Mouse (Mus musculus) midbrain, embryonic 16.5 days (tissue): ENCODE measurements at regions not wholly inside any gene's neighbourhood (a gene's known extent, or its start where the extent isn't known, plus 50 kb on each side); places are given as distances from the start of the nearest gene placed in this dataset.

ENCODE experiments used
- ATAC-seq: fragments of 200-750 bp; cut with Nextera tagmentation; 2 replicates; pipeline ENCODE4 v1.8.0; 2017; ENCODE audit warnings: moderate TSS enrichment
- H3K27ac ChIP-seq: fragments of 300-500 bp; sonication (generic); 2 replicates; pipeline ENCODE4 v1.5.1; 2014; ENCODE audit warnings: mild to moderate bottlenecking, low read length, mixed read lengths
- H3K27me3 ChIP-seq: fragments of 300-500 bp; sonication (generic); 2 replicates; pipeline ENCODE4 v1.6.1; 2014; ENCODE audit warnings: low read depth, low read length, mixed read lengths; ENCODE audit not compliant: control insufficient read depth, insufficient read depth
- H3K36me3 ChIP-seq: fragments of 300-500 bp; sonication (generic); 2 replicates; pipeline ENCODE4 v1.6.1; 2014; ENCODE audit warnings: mild to moderate bottlenecking, low read length, moderate library complexity, mixed read lengths; ENCODE audit not compliant: control insufficient read depth, insufficient read depth
- H3K4me1 ChIP-seq: fragments of 300-500 bp; sonication (generic); 2 replicates; pipeline ENCODE4 v1.6.1; 2014; ENCODE audit warnings: mild to moderate bottlenecking, low read length, mixed read lengths; ENCODE audit not compliant: control insufficient read depth, insufficient read depth
- H3K4me2 ChIP-seq: fragments of 300-500 bp; sonication (generic); 2 replicates; pipeline ENCODE4 v1.6.1; 2014; ENCODE audit warnings: mild to moderate bottlenecking, low read length, mixed read lengths
- H3K4me3 ChIP-seq: fragments of 300-500 bp; sonication (generic); 2 replicates; pipeline ENCODE4 v1.5.1; 2014; ENCODE audit warnings: low read depth, mild to moderate bottlenecking, low read length, moderate library complexity, mixed read lengths
- H3K9ac ChIP-seq: fragments of 300-500 bp; sonication (generic); 2 replicates; pipeline ENCODE4 v1.6.1; 2014; ENCODE audit warnings: low read depth, low read length, mixed read lengths
- H3K9me3 ChIP-seq: fragments of 300-500 bp; sonication (generic); replicated peaks from 2 replicates; pipeline ENCODE4 v1.6.1; 2014; ENCODE audit warnings: mild to moderate bottlenecking, low read length, mixed read lengths; ENCODE audit not compliant: control insufficient read depth, poor library complexity, severe bottlenecking
- WGBS: fragments of 180-500 bp; shearing (Covaris S2); extraction: QIAGEN DNeasy Blood & Tissue Kit; methylation state at CpG from one replicate; pipeline ENCODE4 v1.1.7; 2014; 5-methylcytosine and 5-hydroxymethylcytosine counted together

DNA sequence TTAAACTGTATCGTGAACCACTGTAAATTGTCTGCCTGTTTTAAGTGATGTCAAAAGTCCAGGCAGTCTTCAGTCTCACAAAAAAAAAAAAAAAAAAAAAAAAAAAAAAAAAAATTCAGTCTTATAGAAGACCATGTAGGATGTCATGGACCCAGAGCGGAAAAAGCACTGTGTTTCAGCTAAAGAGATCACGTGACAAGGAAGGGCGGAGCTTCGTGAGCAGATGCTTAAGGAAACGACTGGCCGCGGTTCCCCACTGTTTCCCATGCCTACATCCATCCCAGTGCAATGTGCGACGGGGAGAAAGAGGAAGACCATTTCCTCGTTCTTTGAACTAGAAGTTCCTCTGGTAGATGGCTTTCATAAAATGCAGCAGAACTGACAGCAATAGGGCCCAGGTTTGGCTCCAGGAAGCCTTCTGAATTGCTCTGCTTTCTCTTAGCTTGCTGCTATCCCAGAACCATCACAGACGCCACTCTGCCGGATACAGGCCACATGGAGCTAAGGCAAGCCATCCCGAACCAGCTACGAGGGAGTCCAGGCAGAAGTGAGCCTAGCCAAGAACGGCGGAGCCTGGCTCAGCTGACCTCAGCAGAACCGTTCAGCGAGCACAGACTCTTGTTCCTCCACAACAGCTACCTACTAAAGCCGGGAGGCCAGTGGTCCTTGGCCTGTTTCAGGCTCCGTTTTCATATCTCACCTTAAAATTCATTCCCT, 117.6 kb downstream of the Hlx start:
- H3K27me3 ChIP-seq = no peaks in the 10 kb centered on the region
- no peak overlapping the region for H3K4me2 ChIP-seq
- WGBS = 88% methylated on average over 21 of the region's 21 CpGs
- no peak overlapping the region for H3K27ac ChIP-seq
- no peaks in the 10 kb centered on the region for H3K36me3 ChIP-seq
- H3K4me3 ChIP-seq = no peak overlapping the region
- H3K9ac ChIP-seq = no peak overlapping the region
- no peaks in the 10 kb centered on the region for H3K4me1 ChIP-seq
- ATAC-seq = no peak
- no peaks in the 10 kb centered on the region for H3K9me3 ChIP-seq

DNA sequence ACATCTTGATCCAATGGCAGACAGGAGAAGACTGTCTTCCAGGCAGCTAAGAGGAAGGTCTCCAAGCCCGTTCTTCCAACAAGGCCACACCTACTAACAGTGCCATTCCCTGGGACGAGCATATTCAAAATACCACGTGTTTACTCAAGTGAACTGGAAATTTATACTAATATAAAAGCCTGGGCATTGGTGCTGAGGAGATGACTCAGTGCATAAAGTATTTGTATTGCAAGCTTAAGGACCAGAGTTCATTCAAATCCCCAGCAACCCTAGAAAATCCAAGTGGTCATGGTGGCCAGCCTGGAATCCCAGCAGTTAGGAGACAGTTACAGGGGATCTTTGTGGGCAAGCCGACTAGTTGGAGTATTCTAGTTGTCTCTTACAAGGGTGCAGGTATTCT, 119.5 kb downstream of the Hlx start:
- Histone ChIP-seq H3K4me3 (no peak overlapping the region), H3K9ac (no peak overlapping the region), H3K4me2 (no peak overlapping the region), H3K9me3 (no peaks in the 10 kb centered on the region), H3K36me3 (no peaks in the 10 kb centered on the region), H3K27ac (no peak overlapping the region), H3K4me1 (no peaks in the 10 kb centered on the region), H3K27me3 (no peaks in the 10 kb centered on the region)
- 82% methylated on average over 4 of the region's 4 CpGs for WGBS
- no peak for ATAC-seq

DNA sequence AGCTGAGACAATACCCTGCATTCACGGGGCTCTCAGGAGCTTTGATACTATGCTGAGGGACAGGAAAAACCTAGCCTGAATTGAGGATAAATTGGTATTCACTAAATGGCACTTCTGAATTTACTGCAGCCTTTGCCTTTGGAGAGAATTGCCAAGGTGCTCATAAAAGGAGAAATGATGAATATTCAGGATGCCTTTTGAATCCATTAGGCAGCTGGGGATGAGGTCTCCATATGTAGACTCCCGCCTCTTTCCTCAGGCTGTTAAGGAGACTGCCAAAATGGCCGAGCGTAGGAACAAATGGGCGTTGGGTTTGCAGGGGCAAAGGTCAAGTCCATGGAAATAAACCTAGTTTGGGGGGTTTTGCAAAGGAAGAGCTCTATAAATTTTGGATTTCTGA, 123.5 kb downstream of the Hlx start:
- Histone ChIP-seq H3K4me2 (no peak overlapping the region), H3K36me3 (no peaks in the 10 kb centered on the region), H3K4me3 (no peak overlapping the region), H3K9ac (no peak overlapping the region), H3K4me1 (no peaks in the 10 kb centered on the region), H3K9me3 (no peaks in the 10 kb centered on the region), H3K27ac (no peak overlapping the region), H3K27me3 (no peaks in the 10 kb centered on the region)
- WGBS = 46% methylated on average over 5 of the region's 5 CpGs
- ATAC-seq = no peak

DNA sequence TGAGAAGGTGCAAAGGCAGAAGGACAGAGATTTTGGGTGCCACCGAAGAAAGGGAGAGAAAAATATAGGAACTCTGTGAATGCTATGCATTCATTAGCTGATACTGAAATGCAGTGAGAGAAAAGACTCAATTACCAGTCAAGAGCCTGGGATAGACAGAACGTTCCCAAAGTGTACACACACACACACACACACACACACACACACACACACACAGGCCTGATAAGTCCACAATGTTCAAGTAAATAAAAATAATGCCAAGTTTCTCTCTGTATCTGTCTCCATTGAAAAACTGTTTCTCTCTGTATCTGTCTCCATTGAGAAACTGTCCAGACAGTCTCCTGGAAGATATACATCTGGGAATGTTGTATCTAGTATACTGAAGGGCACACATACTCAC, 124.1 kb downstream of the Hlx start:
- H3K36me3 ChIP-seq = no peaks in the 10 kb centered on the region
- H3K27ac ChIP-seq = no peak overlapping the region
- no peaks in the 10 kb centered on the region for H3K9me3 ChIP-seq
- no peak overlapping the region for H3K9ac ChIP-seq
- 61% methylated on average over 2 of the region's 2 CpGs for WGBS
- H3K27me3 ChIP-seq = no peaks in the 10 kb centered on the region
- no peak for ATAC-seq
- no peak overlapping the region for H3K4me3 ChIP-seq
- H3K4me1 ChIP-seq = no peaks in the 10 kb centered on the region
- H3K4me2 ChIP-seq = no peak overlapping the region

DNA sequence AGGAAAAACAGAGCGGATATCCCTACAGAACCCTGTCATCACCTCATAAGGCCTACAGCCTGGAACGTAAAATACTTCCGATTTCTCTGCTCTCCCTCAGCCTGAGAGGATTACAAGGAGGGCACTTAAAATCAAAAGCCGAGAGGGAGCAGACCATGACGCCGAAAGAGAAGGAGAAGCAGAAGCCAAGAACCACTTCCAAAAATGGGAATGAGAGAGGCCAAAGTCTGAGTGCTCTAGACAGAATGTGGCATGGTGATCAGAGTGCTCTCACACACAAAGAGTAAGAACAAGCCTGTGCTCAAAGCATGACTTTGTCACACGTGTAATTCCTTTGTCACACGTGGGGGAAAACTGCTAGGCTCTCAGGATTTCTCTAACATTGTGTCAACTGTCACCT, 125.9 kb downstream of the Hlx start:
- Histone ChIP-seq H3K9me3 (no peaks in the 10 kb centered on the region), H3K9ac (no peak overlapping the region), H3K4me1 (no peaks in the 10 kb centered on the region), H3K27ac (no peak overlapping the region), H3K4me2 (no peak overlapping the region), H3K27me3 (no peaks in the 10 kb centered on the region), H3K4me3 (no peak overlapping the region), H3K36me3 (no peaks in the 10 kb centered on the region)
- 87% methylated on average over 8 of the region's 8 CpGs for WGBS
- ATAC-seq = no peak

DNA sequence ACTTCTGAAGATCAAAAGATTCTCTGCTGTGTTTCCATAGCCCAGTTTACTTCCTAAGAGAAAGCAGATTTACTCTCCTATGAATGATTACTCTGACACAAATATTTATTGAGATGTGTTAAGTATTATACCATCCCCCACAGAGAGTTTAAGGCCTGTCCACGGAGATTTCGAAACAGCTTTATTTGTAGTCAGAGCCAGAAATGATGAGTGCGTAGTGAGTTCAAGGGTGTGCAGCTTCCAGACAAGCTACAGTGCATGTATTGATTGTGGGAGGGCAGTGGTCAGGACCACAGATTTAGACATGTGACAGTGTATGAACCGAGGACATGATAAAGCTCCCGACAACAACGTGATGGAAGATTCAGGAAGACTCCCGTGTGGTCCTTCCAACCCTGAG, 126.8 kb downstream of the Hlx start:
- Histone ChIP-seq H3K4me1 (no peaks in the 10 kb centered on the region), H3K4me2 (no peak overlapping the region), H3K27me3 (no peaks in the 10 kb centered on the region), H3K9ac (no peak overlapping the region), H3K27ac (no peak overlapping the region), H3K9me3 (no peaks in the 10 kb centered on the region), H3K36me3 (no peaks in the 10 kb centered on the region), H3K4me3 (no peak overlapping the region)
- no peak for ATAC-seq
- WGBS = 88% methylated on average over 7 of the region's 7 CpGs

DNA sequence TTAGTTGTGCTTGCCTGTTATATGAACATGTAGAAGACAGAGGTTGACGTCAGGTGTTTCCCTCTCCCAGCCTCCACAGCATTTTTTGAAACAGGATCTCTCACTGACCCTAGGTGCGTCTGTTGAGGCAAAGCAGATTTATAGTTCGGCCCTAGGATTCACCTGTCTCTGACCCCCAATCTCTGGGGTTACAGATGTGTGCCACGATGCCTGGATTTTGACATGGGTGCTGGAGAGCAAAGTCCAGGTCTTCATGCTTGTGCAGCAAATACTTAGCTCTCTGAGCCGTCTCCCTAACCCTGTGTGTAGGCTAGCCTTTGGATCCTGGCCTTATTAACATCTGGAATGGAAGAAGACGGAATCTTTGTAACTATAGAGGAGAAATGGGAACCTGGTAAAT, 129.3 kb downstream of the Hlx start:
- WGBS = 89% methylated on average over 6 of the region's 6 CpGs
- H3K36me3 ChIP-seq = no peaks in the 10 kb centered on the region
- no peaks in the 10 kb centered on the region for H3K9me3 ChIP-seq
- H3K27me3 ChIP-seq = no peaks in the 10 kb centered on the region
- no peaks in the 10 kb centered on the region for H3K4me1 ChIP-seq
- H3K4me3 ChIP-seq = no peak overlapping the region
- no peak overlapping the region for H3K27ac ChIP-seq
- no peak overlapping the region for H3K9ac ChIP-seq
- H3K4me2 ChIP-seq = no peak overlapping the region
- ATAC-seq = no peak

DNA sequence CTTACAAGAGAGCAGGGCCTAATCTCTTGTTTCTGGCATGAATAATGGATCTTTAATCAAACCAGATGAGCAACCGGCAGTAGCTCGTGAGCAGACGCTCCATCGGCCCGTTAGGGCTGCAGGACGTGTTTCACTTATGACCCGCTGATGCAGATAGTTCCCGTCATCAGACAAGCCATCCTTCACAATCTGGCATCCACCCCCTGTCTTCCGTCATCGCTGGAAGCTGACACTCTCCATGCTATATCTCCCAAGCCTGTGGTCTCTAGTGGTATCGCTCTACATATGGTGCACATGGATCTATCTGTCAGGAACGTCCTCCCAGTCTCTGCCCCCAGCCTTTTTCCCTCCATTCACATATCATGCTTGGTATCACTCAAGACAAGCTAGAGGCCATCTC, 137.0 kb downstream of the Hlx start:
- H3K4me3 ChIP-seq = no peak overlapping the region

DNA sequence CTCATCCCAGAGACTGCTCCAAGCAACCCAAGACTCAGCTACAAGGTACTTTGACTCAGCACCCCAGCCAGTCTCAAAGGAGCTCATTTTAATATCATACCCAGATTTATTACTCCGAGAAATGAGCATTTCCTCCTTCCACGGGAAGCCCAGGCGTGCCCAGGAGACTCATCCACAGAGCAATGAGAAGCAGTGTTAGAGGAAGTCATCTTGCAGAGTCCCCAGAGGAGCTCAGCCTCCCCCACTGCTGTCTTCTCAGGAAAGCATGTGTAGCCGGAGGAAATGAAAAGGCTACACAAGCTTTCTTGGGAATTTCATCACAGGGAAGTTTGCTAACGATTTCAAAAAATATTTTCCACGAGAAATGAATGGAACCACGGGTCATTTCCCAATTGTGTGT, 141.8 kb downstream of the Hlx start:
- ATAC-seq = no peak
- H3K9ac ChIP-seq = no peak overlapping the region

More for the DNA sequence above, 137.0 kb downstream of the Hlx start:
- no peak overlapping the region for H3K9ac ChIP-seq
- no peaks in the 10 kb centered on the region for H3K36me3 ChIP-seq
- H3K9me3 ChIP-seq = no peaks in the 10 kb centered on the region
- ATAC-seq = no peak
- no peak overlapping the region for H3K27ac ChIP-seq
- no peaks in the 10 kb centered on the region for H3K27me3 ChIP-seq
- no peaks in the 10 kb centered on the region for H3K4me1 ChIP-seq
- 89% methylated on average over 12 of the region's 12 CpGs for WGBS
- no peak overlapping the region for H3K4me2 ChIP-seq

More for the DNA sequence above, 141.8 kb downstream of the Hlx start:
- Histone ChIP-seq H3K4me3 (no peak overlapping the region), H3K4me1 (no peaks in the 10 kb centered on the region), H3K4me2 (no peak overlapping the region), H3K36me3 (no peaks in the 10 kb centered on the region), H3K9me3 (no peaks in the 10 kb centered on the region), H3K27me3 (no peaks in the 10 kb centered on the region), H3K27ac (no peak overlapping the region)
- WGBS = 72% methylated on average over 7 of the region's 7 CpGs
